Mouse (Mus musculus) olfactory bulb, adult 2 months (tissue): ENCODE data around the gene Vmn2r31. TPM values are rescaled to one million over a fixed set of nuclear protein-coding genes. Genes with fewer than 3 reads are reported as not detected.
"Not testable (repeated sequence)": the region's sequence is repeated elsewhere in the genome, so short reads cannot be mapped to it uniquely, and the experiment has no call there.

Source experiments
- H3K27ac ChIP-seq: fragments of 200-500 bp; 2 replicates; pipeline ENCODE4 v1.5.1; 2012; ENCODE audit warnings: low read depth, low read length; ENCODE audit not compliant: insufficient read depth
- H3K4me1 ChIP-seq: fragments of 200-500 bp; 2 replicates; pipeline ENCODE4 v1.6.1; 2012; ENCODE audit warnings: low read length; ENCODE audit not compliant: control insufficient read depth, insufficient read depth
- H3K4me3 ChIP-seq: fragments of 200-500 bp; 2 replicates; pipeline ENCODE4 v1.5.1; 2012; ENCODE audit warnings: mild to moderate bottlenecking, low read depth, low read length, moderate library complexity; ENCODE audit not compliant: insufficient read depth
- WGBS: fragments of 180-500 bp; shearing (Covaris S2); methylation state at CpG from one replicate; pipeline ENCODE4 v1.1.7; 2018; 5-methylcytosine and 5-hydroxymethylcytosine counted together
- polyA plus RNA-seq: library from polyadenylated mRNA; stranded (reverse); fragments of >200 nt; gene quantifications from 2 replicates; pipeline ENCODE4 v1.2.4, GENCODE M21; 2012; ENCODE audit warnings: low replicate concordance; ENCODE audit not compliant: missing spikeins, insufficient read depth, insufficient read length

The Vmn2r31 gene
- polyA plus RNA-seq = not detected in 2 replicates

DNA sequence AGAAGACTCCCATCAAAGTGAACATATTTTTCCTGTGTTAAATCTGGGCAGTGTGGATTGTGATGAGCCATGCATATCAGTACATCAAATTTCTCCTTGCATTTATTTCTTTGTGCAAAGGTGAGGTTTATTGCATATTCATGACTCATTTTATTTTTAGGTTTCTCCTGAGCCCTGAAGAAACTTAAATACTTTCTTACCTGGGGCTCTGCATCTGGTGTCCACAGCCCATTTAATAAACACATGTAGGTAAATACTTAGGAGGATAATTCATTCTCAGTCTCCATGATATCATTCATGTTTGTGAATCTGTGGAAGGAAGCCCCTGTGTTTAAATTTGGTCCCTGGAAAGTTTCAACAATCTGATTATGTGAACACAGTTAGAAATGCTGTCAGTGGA is at the start of gene Vmn2r31:
Gene Vmn2r31, minus strand, starts transcription at position 101 of the 400 bp plus-strand sequence.
- H3K27ac ChIP-seq, H3K4me3 ChIP-seq, H3K4me1 ChIP-seq: not testable (repeated sequence)

DNA sequence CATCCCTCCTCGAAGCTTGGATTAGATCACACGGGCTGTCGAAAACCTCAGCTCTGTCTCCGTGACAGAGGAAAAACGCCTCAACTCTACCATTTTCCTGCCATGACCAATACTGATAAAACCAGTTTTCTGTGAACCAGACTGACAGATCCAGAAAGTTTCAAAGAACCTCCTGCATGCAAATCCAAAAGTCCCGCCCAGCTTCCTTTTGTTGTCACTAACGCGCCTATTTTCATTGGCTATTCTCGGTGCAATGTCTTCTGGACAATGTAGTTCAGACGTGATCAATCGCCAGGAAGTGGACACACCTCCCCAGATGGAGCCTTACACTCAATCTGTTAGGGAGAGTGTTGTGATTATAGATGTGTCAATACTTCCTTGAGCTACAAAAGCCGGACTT is 25.1 kb downstream of the Vmn2r31 start, which contains the start of gene Gm45783:
Gene Gm45783, minus strand, starts transcription at position 143 of the 400 bp plus-strand sequence.
- H3K27ac ChIP-seq, H3K4me1 ChIP-seq, H3K4me3 ChIP-seq: not testable (repeated sequence)
- WGBS = 61% methylated on average over 12 of the region's 12 CpGs

DNA sequence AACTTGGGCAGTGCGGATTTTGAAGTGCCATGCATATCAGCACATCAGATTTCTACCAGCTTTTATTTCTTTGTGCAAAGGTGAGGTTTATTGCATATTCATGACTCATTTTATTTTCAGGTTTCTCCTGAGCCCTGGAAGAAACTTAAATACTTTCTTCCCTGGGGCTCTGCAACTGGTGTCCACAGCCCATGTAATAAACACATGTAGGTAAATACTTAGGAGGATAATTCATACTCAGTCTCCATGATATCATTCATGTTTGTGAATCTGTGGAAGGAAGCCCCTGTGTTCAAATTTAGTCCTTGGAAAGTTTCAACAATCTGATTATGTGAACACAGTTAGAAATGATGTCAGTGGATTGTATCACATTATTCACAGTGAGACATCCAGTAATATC is 62.0 kb downstream of the Vmn2r31 start, which contains the start of gene Vmn2r30:
Gene Vmn2r30, minus strand, starts transcription at position 101 of the 400 bp plus-strand sequence.
- 71% methylated on average over 1 of the region's 1 CpGs for whole genome bisulfite sequencing
- H3K4me3 ChIP-seq, H3K4me1 ChIP-seq, H3K27ac ChIP-seq: not testable (repeated sequence)

Other genes with a start within 250 kb of the Vmn2r31 start
- not detected in 2 replicates for gene Zfp418, start 228.4 kb downstream of the Vmn2r31 start, polyA plus RNA-seq
- not detected in 2 replicates for gene Zfp772, start 189.7 kb downstream of the Vmn2r31 start, polyA plus RNA-seq
- gene Vmn2r29, start 152.4 kb downstream of the Vmn2r31 start, polyA plus RNA-seq = not detected in 2 replicates
- gene Gm45844, start 121.4 kb downstream of the Vmn2r31 start, polyA plus RNA-seq = not detected in 2 replicates
- not detected in 2 replicates for gene Clcn4, start 98.9 kb downstream of the Vmn2r31 start, polyA plus RNA-seq
- gene Vmn2r30, start 62.1 kb downstream of the Vmn2r31 start, polyA plus RNA-seq = not detected in 2 replicates
- gene Gm45783, start 25.1 kb downstream of the Vmn2r31 start, polyA plus RNA-seq = not detected in 2 replicates
- gene Vmn2r32, start 80.3 kb upstream of the Vmn2r31 start, polyA plus RNA-seq = not detected in 2 replicates
- not detected in 2 replicates for gene Vmn2r33, start 167.1 kb upstream of the Vmn2r31 start, polyA plus RNA-seq